Mouse (Mus musculus) frontal cortex, postnatal 14 days (tissue): Measurements from ENCODE around the gene Clint1.

ENCODE experiments used
- DNase-seq, 2 experiments: peaks; one replicate each; pipeline ENCODE4 v3.0.0; 2022; ENCODE audit warnings: low spot score in 2 of 2

Clint1 gene

GRCm38 (mm10) chr11:45851516-45852123, at the start of gene Clint1:
TSS of gene Clint1 (plus strand) at chr11:45852051.
- peak; percentile 59 to 74 for DNase-seq

- no peak for DNase-seq
These were observed 47.8 kb upstream of the Clint1 start for GRCm38 (mm10) chr11:45804068-45804467.

GRCm38 (mm10) chr11:45805312-45805772, 46.5 kb upstream of the Clint1 start:
- no peak for DNase-seq

- DNase-seq, result no peak
These were observed 46.0 kb upstream of the Clint1 start for GRCm38 (mm10) chr11:45805810-45806209.

GRCm38 (mm10) chr11:45806264-45806663, 45.6 kb upstream of the Clint1 start:
- no peak for DNase-seq

- DNase-seq, result no peak
These were observed 45.0 kb upstream of the Clint1 start for GRCm38 (mm10) chr11:45806809-45807208.

GRCm38 (mm10) chr11:45807820-45808219, 44.0 kb upstream of the Clint1 start:
- no peak for DNase-seq

GRCm38 (mm10) chr11:45809424-45809823, 42.4 kb upstream of the Clint1 start:
- no peak for DNase-seq

GRCm38 (mm10) chr11:45810056-45810455, 41.8 kb upstream of the Clint1 start:
- no peak for DNase-seq

GRCm38 (mm10) chr11:45810805-45811204, 41.0 kb upstream of the Clint1 start:
- DNase-seq, result no peak

GRCm38 (mm10) chr11:45815603-45816002, 36.2 kb upstream of the Clint1 start:
- no peak for DNase-seq

GRCm38 (mm10) chr11:45816712-45817111, 35.1 kb upstream of the Clint1 start:
- no peak for DNase-seq

- no peak for DNase-seq
These were observed 33.9 kb upstream of the Clint1 start for GRCm38 (mm10) chr11:45817996-45818395.

- no peak for DNase-seq
These were observed 30.9 kb upstream of the Clint1 start for GRCm38 (mm10) chr11:45820930-45821329.

- DNase-seq, result no peak
These were observed 21.7 kb upstream of the Clint1 start for GRCm38 (mm10) chr11:45830112-45830511.

GRCm38 (mm10) chr11:45830743-45831310, 21.0 kb upstream of the Clint1 start:
- no peak for DNase-seq

GRCm38 (mm10) chr11:45831476-45832143, 20.2 kb upstream of the Clint1 start:
- DNase-seq, result no peak

- no peak for DNase-seq
These were observed 16.1 kb upstream of the Clint1 start for GRCm38 (mm10) chr11:45835625-45836255.

- DNase-seq, result no peak
These were observed 14.5 kb upstream of the Clint1 start for GRCm38 (mm10) chr11:45837257-45837817.

- no peak for DNase-seq
These were observed 13.4 kb upstream of the Clint1 start for GRCm38 (mm10) chr11:45838450-45838849.

GRCm38 (mm10) chr11:45840332-45840731, 11.5 kb upstream of the Clint1 start:
- no peak for DNase-seq

- no peak for DNase-seq
These were observed 5.8 kb upstream of the Clint1 start for GRCm38 (mm10) chr11:45846008-45846407.
